Mouse (Mus musculus): ENCODE measurements at regions not wholly inside any gene's neighbourhood (a gene's known extent, or its start where the extent isn't known, plus 50 kb on each side); places are given as distances from the start of the nearest gene placed in this dataset.
"Not testable (repeated sequence)": the region's sequence is repeated elsewhere in the genome, so short reads cannot be mapped to it uniquely, and the experiment has no call there.

GRCm38 (mm10) chr5:149815879-149816278 lies 137.8 kb downstream of the B3glct start:
- peak; percentile 18 for DNase-seq (ENCODE audit: low spot score)

DNA sequence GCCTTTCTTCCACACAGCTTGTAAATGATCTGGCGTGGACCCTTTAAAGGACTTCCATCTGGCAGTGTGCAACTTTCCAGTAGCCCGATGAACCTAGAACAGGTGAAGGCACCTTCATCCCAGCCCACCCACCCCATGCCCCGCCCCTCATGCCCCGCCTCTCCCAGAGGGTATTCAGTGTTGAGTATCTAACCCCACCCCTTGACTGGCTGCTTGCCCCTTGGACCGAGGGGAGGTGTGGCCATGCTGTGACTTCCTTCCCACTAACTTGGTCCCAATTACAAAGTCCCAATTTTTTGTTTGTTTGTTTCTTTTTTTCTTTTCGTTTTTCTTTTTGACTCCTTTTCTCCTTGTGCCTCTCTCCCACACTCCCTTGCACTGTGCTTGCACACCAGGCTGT lies 140.8 kb downstream of the B3glct start:
- no peak for DNase-seq (ENCODE audit: low spot score)

DNA sequence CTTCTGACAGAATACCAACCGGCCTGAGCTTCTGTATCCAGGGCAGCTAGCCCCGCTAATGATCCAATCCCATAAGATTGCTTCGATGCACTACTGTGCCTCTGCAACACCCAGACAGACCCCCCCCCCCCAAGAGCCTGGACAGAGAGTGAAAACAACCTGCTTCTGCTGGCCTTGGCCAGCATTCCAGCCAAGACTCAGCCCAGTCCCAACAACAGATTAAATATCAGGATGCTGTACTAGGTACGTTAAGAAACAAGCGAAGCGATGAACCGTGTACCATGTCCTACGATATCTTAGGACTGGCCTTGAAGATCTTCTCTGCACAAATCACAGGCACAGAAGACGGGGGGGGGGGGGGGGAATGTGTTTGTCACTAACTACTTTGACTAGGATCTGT lies 145.8 kb downstream of the B3glct start:
- no peak for DNase-seq (ENCODE audit: low spot score)

DNA sequence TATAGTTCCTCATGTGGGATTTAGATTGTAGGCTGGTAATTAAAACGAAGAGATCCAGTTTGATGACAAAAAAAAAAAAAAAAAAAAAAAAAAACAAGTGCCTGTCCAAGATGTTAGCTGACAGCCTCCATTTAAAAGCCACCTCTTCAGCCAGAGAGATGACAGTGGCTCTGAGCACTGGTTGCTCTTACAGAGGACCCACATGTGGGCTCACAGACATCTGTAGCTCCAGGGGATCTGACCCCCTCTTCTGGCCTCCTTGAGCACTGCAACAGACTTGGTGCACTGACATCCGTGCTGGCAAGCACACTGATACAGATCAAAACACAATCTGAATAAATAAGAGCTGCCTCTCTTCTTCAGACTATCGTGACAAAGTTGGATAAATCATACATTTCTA lies 149.6 kb downstream of the B3glct start:
- no peak for DNase-seq (ENCODE audit: low spot score)

GRCm38 (mm10) chr5:149831122-149831861 lies 153.3 kb downstream of the B3glct start:
- DNase-seq (ENCODE audit: low spot score), result peak; percentile 56

DNA sequence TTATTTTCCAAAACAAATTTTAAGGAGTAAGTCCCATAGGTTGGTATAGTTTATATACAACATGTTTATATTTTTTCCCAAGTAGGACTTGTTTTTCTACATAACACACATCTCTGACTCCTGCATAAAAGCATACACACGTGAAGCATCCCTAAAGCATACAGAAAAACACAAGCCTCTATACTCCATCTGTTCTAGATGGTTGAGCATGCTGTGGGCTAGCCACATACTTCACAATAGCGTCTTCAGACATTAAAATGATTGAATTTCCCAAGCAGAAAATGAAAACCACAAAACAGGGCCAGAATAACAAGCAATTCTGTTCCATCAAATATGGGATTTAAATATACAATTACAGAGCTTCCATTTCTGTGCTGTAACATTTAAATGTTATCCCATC lies 159.3 kb downstream of the B3glct start:
- no peak for DNase-seq (ENCODE audit: low spot score)

DNA sequence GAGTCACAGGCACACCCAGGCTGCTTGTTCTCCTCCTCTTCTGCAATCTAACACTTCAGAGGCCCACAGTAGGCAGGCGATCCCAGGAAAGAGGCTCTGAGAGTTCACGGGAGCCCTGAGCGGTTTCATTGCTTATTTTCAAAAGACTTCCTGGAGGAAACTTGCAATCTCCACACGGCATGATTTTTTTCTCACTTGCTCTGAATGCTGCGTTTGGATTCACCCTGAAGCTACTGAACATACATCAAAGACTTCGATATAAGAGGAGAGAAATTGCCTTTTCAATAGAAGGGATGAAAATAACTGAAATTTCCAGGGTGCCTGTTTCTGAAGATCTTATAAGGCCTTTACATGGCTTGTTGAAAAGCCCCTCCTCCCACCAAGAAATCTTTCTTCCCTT lies 164.5 kb downstream of the B3glct start:
- no peak for DNase-seq (ENCODE audit: low spot score)

DNA sequence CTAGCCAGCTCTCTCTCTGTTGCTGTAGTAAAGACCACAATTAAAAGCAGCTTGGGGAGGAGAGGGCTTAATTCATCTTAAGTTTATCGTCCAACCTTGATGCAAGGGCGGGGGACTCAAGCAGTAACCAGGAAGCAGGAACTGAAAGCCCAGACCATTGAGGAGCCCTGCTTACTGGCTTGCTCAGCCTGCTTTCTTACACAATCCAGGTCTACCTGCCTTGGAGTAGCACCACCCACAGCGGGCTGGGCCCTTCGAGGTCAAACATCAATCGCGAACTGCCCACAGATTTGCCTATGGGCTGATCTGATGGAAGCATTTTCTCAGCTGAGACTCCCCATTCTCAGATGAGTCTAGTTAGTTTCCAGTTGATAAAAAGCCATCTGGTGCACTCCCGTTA lies 165.3 kb downstream of the B3glct start:
- no peak for DNase-seq (ENCODE audit: low spot score)

- DNase-seq (ENCODE audit: low spot score), result no peak
These were observed 167.2 kb downstream of the B3glct start for GRCm38 (mm10) chr5:149845256-149845655.

- no peak for DNase-seq (ENCODE audit: low spot score)
These were observed 170.0 kb upstream of the Rxfp2 start for GRCm38 (mm10) chr5:149848465-149848864.

DNA sequence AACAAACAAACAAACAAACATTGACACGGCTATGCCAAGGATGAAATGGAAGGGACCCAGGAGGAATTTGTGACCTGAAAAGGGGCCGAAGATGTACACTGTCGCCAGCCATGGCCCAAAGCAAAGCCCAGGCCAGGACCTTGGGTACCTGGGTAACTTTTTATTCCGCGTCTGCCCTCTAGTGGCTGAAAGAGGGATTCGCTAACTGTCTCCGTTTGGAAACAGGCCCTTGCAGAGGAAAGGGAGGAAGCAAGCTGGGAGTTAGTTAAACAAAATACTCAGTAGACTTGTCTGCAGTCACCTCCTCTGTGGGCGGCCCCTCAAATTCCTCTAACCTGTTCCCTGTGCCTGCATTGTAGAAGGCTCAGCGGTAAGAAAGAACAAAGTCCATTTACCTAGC lies 167.5 kb upstream of the Rxfp2 start:
- DNase-seq (ENCODE audit: low spot score), result peak; percentile 53

GRCm38 (mm10) chr5:149852516-149852915 lies 166.0 kb upstream of the Rxfp2 start:
- no peak for DNase-seq (ENCODE audit: low spot score)

DNA sequence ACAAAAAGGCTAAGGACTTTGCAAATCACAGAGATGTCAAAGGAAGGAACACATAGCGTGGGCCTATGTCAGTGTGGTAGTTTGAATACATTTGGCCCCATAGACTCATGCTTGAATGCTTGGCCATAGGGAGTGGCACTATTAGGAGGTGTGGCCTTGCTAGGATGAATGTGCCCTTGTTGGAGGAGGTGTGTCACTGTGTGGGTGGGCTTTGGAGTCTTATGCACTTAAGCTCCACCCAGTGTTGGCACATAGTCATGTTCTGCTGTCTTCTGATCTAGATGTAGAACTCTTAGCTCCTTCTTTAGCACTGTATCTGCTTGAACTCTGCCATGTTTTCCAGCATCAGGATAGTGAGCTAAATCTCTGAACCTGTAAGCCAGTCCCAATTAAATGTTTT lies 162.4 kb upstream of the Rxfp2 start:
- no peak for DNase-seq (ENCODE audit: low spot score)

- DNase-seq (ENCODE audit: low spot score), result no peak
These were observed 161.5 kb upstream of the Rxfp2 start for GRCm38 (mm10) chr5:149857019-149857418.

DNA sequence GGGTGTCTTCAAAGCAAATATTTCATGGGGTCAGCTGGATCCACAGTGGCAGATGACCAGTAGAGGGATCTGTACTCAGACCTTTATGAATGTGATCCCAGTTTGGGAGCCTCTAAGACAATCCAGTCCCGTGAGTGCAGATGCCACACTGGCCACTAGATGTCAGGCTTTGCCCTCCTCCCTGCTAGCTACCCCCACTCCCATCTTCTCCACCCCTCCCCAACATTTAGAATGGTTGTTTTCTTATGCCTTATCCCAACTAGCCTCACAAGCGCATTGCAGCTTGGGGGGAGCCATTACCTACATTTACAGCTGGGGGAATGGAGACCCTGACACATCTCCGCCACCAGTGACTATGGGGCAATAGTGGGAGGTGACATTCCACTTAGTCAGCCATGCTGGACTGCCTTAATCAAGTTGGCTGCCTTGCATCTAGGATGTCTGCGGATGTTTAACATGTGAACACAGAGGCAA lies 156.9 kb upstream of the Rxfp2 start:
- DNase-seq (ENCODE audit: low spot score), result peak; percentile 33

GRCm38 (mm10) chr5:149867926-149868325 lies 150.5 kb upstream of the Rxfp2 start:
- DNase-seq (ENCODE audit: low spot score), result no peak

DNA sequence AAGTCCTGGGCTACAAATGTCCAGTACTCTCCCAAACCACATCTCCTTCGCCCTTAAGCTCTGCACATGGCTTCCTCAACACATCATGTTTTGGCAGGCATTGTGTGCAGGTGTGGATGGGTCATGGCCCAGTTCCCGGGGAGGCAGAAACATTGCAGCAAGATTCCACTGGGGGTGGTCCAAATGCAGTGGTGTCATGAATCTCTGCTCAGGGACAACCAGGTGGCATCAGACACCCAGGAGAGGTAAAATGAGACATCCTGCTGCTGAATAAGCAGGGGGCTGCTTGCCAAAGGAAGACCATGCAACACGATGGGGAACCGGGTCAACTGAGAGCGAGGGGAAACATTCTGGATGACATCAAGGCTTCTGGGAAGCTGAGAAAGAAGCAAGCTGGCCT lies 149.0 kb upstream of the Rxfp2 start:
- no peak for DNase-seq (ENCODE audit: low spot score)

DNA sequence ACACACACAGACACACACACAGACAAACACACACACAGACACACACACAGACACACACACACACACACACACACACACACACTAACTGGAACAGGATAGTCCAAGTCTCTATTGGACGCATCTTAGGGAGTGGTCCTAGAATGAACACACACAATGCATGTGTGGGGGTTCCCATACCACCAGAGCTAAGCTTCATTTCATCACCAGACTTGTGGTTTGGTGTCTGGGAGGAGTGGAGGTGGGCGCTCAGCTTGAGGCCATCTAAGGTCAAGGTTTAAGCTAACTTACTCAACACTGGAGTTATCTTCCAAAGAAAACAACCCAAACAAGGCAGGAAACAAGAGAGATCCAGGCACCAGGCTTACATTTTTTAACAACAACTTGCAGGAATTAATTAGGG lies 147.9 kb upstream of the Rxfp2 start:
- no peak for DNase-seq (ENCODE audit: low spot score)

- no peak for DNase-seq (ENCODE audit: low spot score)
These were observed 147.0 kb upstream of the Rxfp2 start for GRCm38 (mm10) chr5:149871521-149871920.

DNA sequence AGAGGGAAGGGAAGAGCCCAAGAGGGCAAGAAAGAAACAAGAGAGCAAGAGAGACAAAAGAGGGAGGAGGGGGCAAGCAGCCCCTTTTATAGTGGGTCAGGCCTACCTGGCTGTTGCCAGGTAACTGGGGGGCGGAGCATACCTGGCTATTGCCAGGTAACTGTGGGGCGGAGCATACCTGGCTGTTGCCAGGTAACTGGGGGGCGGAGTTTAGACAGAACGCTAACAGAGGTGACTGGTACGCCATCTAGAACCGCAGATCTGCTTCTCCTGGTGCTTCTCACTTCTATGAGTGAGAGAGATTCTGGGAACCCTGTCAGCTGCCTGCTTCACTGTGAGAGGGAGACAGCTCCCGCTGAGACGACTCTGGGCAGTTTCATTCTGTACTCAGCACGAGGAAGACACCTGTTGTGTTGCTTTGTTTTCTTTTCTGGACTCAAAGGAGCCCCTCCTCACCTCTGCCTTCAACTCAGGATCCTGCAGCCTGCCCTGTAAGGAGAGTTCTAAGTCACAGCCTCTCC lies 144.9 kb upstream of the Rxfp2 start:
- DNase-seq (ENCODE audit: low spot score), result no peak

- DNase-seq (ENCODE audit: low spot score), result no peak
These were observed 144.1 kb upstream of the Rxfp2 start for GRCm38 (mm10) chr5:149874342-149874741.

DNA sequence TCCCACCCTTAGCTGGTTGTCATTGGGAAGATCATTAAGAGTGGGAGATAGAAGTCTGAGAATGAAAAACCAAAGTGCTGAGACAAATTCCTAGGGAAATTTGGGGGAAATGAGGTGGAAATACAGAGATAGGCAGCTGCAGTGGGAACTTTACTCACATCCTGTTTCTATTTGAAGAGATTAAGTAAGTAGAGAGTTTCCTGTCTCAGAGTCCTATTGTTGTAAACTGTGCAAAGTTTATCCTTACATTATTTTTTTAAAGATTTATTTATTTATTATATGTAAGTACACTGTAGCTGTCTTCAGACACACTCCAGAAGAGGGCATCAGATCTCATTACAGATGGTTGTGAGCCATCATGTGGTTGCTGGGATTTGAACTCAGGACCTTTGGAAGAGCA lies 126.0 kb upstream of the Rxfp2 start:
- DNase-seq (ENCODE audit: low spot score), result not testable (repeated sequence)

DNA sequence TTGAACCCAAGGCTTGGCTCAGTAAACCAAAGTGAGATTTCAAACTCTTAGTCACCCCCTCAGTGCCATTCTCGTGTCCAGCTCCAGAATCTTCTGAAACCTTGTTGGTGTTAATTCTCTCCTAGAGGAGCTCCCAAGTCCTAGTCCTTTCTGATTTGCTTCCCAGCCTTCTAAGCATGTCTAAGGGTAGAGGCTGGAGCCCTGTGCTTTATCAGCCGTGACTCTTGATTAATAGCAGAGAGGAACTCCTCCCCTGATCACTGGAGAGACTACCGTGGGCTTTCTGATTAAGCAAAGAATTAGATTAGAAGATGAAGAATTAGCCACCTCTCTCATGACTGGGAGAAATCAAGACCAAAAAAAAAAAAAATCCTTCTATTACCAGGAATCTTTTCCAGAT lies 111.5 kb upstream of the Rxfp2 start:
- DNase-seq (ENCODE audit: low spot score), result no peak

Data from urinary bladder, postnatal 25 days (tissue).